Mouse (Mus musculus) cerebellum, postnatal 10 days (tissue): Measurements from ENCODE around the gene Alpl.

Source experiments
- DNase-seq, 2 experiments: peaks; one replicate each; pipeline ENCODE4 v3.0.0; 2021; ENCODE audit warnings: mixed read lengths in 2 of 2

The Alpl gene

GRCm38 (mm10) chr4:137797038-137797437 is 854 bp upstream of the Alpl start:
- DNase-seq, result no peak

GRCm38 (mm10) chr4:137794178-137794900 is 1.8 kb downstream of the Alpl start:
- no peak for DNase-seq

GRCm38 (mm10) chr4:137793611-137794010 is 2.6 kb downstream of the Alpl start:
- no peak for DNase-seq

- no peak for DNase-seq
These were observed 4.7 kb downstream of the Alpl start for GRCm38 (mm10) chr4:137791440-137791839.

- no peak for DNase-seq
These were observed 5.2 kb downstream of the Alpl start for GRCm38 (mm10) chr4:137790981-137791380.

- DNase-seq, result no peak
These were observed 7.6 kb downstream of the Alpl start for GRCm38 (mm10) chr4:137788511-137789049.

GRCm38 (mm10) chr4:137787589-137788289 is 8.4 kb downstream of the Alpl start:
- no peak for DNase-seq

GRCm38 (mm10) chr4:137786488-137786887 is 9.7 kb downstream of the Alpl start:
- no peak for DNase-seq

- DNase-seq, result no peak
These were observed 10.9 kb downstream of the Alpl start for GRCm38 (mm10) chr4:137785270-137785669.

GRCm38 (mm10) chr4:137784741-137785140 is 11.4 kb downstream of the Alpl start:
- no peak for DNase-seq

- DNase-seq, result peak; percentile 48 to 67
These were observed 12.5 kb downstream of the Alpl start for GRCm38 (mm10) chr4:137783541-137784191.

GRCm38 (mm10) chr4:137781949-137782348 is 14.2 kb downstream of the Alpl start:
- no peak for DNase-seq

GRCm38 (mm10) chr4:137780986-137781385 is 15.2 kb downstream of the Alpl start:
- DNase-seq, result no peak

- no peak for DNase-seq
These were observed 17.6 kb downstream of the Alpl start for GRCm38 (mm10) chr4:137778397-137779184.

GRCm38 (mm10) chr4:137777866-137778265 is 18.3 kb downstream of the Alpl start:
- no peak for DNase-seq

GRCm38 (mm10) chr4:137774505-137774904 is 21.7 kb downstream of the Alpl start:
- DNase-seq, result no peak

- no peak for DNase-seq
These were observed 22.2 kb downstream of the Alpl start for GRCm38 (mm10) chr4:137774013-137774412.

- no peak for DNase-seq
These were observed 22.8 kb downstream of the Alpl start for GRCm38 (mm10) chr4:137773369-137773899.

GRCm38 (mm10) chr4:137772438-137773056 is 23.6 kb downstream of the Alpl start:
- DNase-seq, result no peak

GRCm38 (mm10) chr4:137771749-137772148 is 24.4 kb downstream of the Alpl start:
- DNase-seq, result no peak

- no peak for DNase-seq
These were observed 25.1 kb downstream of the Alpl start for GRCm38 (mm10) chr4:137770901-137771612.
